Mouse (Mus musculus) embryo, embryonic 10 days (tissue): ENCODE measurements at regions not wholly inside any gene's neighbourhood (a gene's known extent, or its start where the extent isn't known, plus 50 kb on each side); places are given as distances from the start of the nearest gene placed in this dataset.

Experiments used
- DNase-seq: peaks from one replicate; pipeline ENCODE4 v3.0.0-alpha.2; 2015; ENCODE audit warnings: low spot score

DNA sequence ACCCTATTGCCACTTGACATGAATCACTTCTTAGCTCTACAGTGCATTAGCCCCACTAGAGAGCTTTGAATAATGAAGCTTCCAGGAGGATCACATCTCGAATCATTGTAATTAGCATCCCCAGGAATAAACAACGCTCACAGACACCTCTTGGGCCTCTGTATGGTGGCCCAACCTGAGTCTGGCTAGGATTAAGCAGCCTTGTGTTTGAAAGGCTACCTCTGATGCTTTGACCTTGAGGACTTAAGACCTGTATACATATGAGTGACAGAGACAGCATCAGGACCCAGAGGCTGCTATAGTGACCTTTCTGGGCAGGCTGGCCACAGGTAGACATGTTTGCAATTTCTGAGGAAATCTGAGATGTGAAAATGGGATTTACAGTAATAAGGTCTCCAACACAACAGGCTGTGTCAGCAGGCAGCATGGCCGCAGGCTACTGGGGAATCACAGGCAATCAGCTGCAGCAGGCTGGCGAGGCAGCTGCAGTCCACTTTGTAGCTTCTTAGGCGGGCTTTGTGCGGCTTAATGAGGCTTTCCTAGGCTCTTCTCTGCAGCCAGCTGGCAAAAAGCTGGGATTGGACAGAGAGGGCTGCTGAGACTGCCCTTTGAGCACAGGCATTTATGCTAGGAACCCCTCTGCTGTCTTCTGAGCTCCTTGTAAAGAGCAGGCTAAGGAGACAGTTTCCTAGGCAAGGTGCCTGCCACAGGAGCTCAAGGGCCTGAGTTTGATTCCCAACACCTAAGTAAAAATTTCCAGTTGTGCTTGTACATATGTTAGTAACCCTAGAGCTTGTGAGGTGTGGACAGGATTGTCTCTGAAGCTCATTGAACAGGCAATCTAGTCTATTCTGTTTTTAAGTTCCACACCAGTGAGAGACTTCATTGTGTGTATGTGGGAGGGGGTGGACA, 768.1 kb upstream of the Auts2 start:
- DNase-seq: peak; percentile 61

DNA sequence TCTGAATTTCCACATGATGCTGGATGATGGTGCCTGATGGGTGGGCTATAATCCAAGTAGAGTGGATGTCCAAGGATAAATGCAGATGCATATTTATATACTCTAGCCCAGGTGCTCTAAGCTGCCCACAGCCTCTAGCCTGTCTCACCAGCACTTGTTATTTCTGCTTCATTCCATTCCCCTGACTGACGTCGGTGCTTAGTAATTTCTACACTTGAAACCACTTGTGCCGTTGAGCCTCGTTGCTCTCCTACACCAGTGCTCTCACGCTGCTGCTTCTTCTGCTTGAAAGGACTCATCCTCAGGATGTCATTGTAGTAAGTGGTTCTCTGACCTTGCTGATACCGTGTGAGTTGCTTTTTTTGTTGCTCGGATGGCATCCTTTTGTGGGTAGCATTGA, 724.7 kb upstream of the Auts2 start:
- no peak for DNase-seq

DNA sequence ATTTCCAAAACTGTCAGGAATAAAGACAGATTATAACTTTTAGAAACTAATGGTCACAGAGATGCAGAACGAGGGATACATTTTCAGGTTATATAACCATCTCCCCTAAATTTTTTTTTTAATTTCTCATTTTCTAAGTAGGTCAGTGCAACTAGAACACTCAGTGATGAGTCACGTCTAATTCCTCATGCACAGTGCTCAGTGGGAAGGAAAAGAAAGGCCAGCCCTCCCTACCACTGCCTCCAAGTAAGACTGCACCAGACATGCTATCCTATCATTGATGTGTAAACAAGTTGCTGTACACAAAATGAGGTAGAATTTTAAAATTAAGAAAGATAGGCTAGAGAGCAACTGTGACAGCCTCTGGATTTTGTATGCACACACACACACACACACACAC, 724.2 kb upstream of the Auts2 start:
- no peak for DNase-seq

DNA sequence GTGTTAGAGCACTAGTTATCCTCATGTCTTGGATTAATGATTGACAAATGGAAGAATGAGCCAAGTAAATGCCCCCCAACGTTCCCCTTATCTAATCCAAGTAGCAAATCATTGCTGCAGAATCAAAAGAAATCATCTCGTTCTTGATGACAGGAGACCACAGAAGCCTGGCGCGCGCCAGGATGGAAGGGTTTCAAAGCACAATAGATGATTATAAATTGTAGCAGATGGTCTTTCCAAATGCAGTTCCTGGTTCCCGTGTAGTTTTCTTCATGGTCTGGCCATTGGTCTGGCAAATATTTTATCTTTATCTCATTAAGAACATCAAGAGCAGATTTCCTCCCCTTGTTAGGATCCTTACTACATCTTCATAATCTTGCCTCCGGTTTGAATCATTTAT, 721.8 kb upstream of the Auts2 start:
- DNase-seq: no peak

DNA sequence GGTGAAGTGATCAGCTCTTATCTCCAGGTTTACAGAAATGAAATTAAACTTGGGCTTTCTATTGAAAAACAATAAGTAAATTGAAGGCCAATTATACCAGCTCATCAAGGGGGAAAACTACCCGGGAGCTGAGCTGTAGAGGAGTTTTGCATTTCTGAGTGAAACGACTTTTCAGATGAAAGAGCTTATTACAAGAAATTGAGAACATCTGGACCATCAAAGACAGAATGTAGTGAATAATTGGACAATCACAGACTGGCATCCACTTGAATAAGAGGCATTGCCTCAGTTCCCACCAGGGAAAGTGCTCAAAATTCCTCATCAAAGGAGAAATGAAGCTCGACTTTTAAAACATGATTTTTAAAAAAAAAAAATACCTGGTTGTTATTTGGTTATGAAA, 675.7 kb upstream of the Auts2 start:
- DNase-seq: peak; percentile 17

DNA sequence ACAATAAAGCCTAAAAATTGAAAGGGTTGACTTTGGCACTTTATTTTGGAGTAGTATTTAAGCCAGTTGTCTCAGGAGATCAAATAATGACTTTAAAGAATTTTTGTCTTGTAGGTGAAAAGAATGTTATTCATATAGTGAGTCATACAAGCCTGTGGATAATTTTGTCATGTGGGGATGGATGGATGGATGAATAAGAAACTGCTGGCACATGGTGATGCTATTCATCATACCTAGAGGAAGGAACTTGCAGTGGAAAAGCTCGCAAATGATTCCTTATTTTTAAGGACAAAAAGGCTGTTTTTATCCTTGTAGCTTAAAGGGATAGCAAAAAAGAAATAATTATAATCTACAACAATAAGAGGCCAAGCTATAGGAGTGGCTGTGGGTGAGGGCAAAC, 655.4 kb upstream of the Auts2 start:
- no peak for DNase-seq

DNA sequence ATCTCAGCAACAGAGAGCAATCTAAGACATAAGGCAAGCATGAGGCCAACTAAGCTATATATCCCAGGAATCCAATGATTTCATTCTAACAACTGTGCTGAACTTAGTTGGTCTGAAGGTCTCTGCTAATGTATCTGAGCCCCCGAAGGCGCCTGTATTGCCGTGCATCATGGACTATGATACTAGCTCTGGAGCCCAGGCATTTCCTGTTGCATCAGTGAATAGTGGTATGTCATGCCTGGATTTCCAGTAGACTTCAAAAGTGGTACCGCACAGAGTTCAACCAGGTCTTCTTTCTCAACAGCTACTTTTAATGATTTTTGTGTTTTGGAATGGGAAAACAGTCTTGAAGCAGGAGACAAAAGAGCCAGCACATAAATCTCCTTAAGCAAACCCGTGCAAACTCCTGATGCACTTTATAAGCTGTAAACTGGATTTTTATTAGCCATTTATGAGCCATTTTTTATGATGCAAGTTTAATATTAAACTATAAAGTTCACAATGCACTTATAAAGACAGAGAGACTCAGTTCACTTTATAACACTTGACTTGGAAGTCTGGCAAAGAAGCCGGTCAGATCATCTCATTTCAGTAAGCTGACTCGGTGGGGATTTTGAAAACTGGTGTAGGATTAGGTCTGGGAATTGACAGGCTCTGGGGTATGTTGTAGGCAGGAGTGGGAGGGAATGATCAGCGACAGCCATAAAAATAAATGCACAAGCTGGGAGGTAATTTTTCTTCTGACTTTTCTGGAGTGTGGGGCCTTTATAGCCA, 646.8 kb upstream of the Auts2 start:
- no peak for DNase-seq

DNA sequence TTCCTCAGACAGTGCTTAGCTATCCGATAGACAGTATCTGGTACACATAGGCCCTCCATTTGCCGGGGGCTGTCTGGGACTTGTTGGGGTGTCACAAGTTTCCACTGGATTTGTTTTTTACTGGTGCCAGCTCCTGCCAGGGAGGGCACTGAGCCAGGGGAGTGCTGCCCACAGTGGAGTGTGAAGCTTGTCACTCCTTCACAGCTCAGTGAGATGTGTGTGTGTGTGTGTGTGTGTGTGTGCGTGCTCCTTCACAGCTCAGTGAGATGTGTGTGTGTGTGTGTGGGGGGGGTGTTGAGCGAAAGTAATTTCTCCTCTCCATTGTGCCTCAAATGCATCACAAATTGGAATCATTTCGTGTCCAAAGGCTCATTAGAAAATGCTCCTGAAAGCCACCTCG, 632.5 kb upstream of the Auts2 start:
- no peak for DNase-seq

DNA sequence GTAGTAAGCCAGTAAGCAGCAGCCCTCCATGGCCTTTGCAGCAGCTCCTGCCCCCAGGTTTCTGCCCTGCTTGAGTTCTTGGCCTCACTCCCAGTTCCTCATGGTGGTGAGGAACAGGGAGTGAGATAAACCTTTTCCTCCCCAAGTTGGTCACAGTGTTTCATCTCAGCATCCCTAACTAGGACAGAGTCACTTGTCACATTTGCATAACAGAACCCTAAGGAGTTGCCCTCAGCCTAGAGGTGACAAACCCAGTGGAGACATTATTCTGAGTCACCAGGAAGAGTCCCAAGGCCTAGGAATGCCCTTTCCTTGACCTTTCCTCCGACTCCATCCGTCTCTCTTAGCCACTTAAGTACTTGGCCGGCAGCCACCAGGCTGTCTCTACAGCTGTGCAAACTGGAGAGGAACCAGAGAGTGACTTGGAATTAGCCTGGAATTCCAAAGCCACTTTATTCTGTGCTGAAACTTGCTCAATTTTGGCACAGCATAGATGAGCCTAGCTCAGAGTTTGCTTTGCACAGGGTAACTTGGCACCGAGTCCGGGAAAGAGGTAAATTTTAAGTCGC, 630.1 kb upstream of the Auts2 start:
- peak; percentile 69 for DNase-seq

DNA sequence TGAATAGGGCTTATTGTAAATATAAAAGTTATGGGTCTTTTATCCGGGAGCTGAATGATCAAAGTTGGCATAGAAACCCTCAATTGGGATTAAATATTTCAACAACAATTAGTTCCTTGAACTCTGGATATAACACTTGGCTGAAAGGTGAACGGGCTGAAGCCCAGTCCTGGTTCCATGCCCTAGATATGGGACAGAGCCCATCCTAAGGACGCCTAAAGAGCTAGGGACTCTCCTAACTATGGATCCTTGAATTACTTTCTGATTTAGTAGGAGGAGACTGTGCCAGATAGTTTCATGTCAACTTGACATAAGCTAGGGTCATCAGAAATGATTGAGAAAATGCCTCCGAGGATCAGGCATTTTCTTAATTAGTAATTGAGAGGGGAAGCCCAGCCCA, 629.5 kb upstream of the Auts2 start:
- DNase-seq: no peak

DNA sequence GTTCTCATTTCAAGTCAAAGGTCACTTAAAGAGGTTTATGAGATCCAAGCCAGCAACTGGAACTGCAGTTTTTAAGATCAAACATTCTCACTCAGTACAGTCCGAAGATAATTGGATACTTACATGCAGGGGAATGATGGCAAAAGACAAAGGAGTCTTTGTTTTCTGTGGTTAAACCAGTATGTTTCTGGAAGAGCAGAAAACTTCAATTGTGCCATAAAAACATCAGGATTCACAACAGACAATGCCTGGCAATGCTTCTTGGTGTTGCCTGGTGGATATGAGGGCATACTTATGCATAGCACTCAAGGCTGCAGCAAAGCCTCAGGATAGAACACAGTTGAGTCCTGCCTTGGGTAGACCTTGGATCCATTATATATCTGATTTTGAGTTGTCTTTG, 628.1 kb upstream of the Auts2 start:
- DNase-seq: no peak

DNA sequence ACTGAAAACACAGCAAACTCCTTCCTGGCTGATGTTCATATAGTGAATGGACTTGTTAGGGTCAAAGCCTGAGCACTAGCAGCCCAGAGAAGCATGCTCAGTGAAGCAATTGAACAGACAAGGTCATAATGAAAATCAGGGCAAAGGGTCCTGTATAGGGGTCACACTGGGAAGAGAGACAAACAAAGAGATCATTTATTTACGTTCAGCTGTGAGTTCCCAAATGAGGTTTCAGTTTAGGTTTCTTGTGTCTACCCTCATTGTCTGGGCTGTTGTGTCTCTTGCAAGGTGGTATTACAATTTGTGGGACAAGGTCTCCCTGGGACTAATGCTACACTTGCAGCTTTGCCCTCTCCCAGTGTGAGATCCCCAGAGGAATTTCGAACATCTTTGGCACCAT, 624.4 kb upstream of the Auts2 start:
- peak; percentile 28 for DNase-seq

DNA sequence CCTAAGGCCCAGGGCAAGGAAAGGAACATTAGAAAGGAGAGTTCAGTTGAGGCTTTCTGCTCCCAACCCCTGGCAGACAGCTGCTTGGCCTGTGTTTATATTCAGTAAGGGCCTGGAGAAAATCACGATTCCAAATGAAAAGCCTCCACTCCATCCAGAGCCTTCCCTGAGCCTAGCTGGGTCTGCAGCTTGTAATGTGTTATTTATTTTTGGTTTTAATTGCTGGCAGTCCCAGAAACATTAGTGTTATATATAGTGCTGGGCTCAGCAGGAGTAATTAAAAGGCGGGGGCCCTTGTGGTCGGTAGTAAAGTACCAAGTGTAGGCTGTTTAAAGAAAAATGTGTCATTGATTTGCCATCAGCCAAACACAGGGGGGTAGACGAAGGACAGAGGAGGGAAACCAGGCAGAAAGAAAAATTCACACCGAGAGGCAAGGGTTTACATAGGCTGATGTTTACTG, 623.9 kb upstream of the Auts2 start:
- peak; percentile 8 for DNase-seq

DNA sequence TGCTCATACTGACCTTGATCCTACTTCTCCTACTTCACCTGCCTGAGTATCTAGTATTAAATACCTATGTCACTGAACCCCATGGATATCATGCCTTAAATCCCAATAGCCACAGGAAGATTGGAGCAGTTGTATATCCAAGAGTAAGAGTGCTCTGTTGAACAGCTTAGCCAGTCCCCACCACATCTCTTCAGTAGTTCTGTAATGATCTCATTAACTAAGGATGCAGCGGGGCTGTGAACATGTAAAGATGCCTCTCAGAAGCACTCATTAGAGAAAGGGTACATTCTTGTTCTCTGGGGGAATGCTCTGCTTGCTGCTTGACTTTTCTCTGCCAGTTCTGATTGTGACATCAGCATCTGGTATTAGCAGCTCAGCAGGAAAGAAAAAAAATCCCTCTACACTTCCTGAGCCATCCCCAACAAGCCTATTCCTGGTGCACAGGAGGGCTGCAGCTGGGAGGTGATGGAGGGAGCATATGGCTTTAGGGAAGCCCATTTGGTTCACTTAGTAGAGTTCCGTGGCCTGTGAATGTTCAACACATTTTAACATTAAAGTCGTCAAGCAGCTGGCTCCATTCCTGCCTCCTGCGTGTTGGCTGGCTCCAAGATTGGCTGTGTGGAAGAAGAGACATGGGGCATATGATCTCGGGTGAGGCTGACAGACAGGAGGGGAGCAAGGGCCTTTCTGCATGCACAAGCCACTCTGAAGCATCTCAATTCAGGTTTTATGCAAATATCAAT, 613.1 kb upstream of the Auts2 start:
- no peak for DNase-seq

DNA sequence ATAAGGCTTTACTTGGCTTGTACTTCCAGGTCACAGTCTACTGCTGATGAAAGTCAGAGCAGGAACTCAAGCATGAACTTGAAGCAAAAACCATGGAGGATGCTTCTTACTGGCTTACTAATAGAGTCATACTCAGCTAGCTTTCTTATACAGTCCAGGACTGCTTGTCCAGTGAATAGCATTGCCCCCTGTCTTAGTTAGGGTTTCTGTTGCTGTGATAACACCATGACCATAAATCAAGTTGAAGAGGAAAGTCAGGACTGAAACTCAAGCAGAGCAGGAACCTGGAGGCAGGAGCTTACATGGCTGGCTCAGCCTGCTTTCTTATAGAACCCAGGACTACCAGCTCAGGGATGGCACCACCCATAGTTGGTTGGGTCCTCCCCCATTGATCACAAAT, 602.9 kb upstream of the Auts2 start:
- no peak for DNase-seq

DNA sequence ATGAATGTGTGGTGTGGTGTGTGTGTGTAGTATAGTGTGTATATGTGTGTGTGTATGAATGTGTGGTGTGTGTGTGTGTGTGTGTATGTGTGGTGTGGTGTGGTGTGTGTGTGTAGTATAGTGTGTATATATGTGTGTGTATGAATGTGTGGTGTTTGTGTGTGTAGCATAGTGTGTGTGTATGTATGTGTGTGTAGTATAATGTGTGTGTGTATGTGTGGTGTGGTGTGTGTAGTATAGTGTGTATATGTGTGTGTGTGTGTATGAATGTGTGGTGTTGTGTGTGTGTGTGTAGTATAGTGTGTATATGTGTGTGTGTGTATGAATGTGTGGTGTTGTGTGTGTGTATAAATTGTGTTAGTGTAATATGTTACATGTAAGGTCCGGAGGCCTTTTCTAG, 600.5 kb upstream of the Auts2 start:
- no peak for DNase-seq

DNA sequence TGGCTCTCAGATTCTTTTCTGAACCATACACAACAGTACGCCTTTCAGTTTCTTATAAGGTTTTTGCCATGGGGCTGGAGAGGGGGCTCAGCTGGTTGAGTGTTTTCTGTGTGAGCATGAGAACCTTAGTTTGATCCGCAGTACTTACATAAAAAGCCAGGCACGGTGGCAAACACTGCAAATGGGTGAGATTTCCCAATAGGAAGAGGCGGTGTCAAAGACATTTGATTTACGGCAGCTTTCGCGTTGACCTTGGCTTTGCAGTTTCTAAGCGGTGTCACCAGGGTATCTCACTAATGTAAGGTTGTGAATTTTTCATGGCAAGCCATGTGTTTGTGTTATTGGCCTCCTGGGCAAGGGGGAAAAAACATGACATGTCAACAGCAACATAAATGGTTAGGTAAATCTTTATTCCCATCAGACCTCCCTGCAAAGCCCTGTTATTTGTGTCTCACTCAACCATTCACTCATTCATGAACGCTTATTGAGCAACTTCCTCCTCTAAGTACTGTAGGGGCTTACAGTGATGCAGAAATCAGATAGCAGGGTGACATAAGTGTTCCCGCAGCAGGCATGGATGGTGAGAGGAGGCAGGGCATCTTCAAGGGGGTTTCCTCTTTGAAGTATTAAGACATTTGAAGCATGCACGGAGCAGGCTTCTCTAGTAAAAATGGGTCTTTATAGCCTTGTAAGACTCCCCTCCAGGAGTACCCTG, 599.4 kb upstream of the Auts2 start:
- DNase-seq: no peak

DNA sequence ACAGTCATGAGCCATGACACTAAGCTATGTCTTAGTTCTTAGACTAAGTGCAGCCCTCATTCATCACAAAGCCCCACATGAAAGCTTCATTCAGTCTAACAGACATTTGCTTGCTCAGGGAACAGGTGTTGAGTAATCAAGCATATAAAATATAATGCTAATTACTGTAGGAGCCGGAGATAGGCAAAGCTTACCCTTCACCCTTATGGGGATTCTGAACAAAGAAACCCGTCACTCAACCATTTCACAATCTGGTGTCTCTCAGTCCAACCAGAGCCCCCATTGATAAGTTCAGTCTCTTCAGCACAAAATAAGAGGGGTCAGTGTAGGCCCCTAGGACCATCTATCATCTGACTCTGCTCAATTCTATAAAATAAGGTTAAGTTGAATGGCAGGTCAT, 587.9 kb upstream of the Auts2 start:
- DNase-seq: no peak

DNA sequence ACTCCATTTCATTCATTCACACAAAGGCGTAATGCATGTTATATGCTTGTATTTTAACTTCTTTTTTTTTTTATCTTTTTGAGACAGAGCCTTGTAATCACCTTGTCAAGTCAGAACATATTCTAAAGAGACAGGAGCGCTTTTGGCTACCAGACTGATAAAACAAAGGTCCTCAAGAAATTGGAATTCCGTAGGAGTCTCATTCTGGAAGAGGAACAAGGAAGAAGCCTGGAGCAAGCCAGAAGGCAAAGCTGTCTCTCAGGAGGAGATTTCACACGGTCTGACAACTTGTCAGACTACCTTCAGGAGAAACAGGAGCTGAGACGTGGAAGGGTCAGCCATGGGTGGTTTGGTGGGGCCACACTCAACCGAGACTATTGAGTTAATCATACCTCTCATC, 587.2 kb upstream of the Auts2 start:
- no peak for DNase-seq

DNA sequence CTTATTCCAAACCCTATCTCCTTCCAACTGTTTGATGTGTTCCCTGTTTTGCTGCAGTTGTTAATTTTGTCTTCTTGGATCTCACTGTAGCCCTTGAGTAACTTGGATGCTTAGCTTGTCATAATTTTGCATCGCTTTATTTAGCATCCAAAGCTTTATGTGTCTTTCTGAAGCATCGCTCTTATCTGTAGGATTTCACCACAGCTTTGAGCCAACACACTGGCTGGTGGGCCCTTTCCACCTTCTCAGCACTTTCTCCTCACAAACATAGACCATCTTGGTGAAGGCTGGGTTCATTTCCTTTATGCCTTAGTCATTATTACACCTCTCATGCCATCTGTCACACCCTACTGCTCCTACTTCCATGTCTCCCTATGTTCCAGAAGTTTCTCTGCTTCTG, 581.1 kb upstream of the Auts2 start:
- no peak for DNase-seq

DNA sequence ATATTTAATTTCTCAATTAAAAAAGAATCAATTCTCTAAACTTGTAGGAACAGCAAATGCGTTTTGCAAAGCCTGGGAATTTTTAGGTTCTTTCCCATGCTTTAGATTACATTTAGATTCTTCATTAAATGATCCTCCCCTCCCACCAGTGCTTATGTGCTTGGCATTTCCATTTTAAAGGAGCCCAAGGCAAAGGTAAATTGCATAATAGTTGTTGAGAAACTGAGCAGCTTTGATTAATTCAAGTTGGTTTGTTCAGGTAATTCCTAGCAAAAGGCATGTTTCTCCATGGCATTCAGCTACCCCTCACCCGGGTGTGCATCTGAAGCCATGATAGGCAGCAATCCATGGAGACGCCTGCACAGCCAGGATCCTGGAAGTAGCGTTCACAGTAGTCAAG, 570.8 kb upstream of the Auts2 start:
- no peak for DNase-seq

DNA sequence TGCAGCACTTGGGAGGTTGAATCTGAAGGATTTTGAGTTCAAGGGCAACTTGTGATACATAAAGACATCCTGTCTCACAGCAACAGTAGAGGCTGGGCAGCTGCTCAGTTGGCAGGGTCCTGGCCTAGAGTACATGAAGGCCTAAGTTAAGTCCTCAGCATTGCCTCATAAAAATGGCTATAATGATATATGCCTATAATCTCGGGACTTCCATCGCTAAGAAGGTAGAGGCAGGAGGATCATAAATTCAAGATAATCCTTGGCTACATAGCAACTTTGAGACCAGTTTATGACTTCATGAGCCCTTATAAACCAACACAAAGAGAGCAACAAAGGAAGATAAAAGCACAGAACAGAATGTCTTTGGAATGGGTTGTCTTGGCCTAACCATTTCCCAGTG, 570.0 kb upstream of the Auts2 start:
- DNase-seq: no peak
